Mouse (Mus musculus) c-Kit-positive CD71-positive TER-119-negative erythroid progenitor cells, embryonic 14.5 days (primary cell): ENCODE measurements at regions not wholly inside any gene's neighbourhood (a gene's known extent, or its start where the extent isn't known, plus 50 kb on each side); places are given as distances from the start of the nearest gene placed in this dataset.
A peak's percentile ranks its signal among the peaks of the same experiment; 100 is the strongest.

Source experiments
- DNase-seq: peaks from one replicate; pipeline ENCODE4 v3.0.0-alpha.2; 2013; ENCODE audit warnings: low read depth

- no peak for DNase-seq
Observed at GRCm38 (mm10) chr9:69814432-69814831, 53.7 kb upstream of the Foxb1 start.

DNA sequence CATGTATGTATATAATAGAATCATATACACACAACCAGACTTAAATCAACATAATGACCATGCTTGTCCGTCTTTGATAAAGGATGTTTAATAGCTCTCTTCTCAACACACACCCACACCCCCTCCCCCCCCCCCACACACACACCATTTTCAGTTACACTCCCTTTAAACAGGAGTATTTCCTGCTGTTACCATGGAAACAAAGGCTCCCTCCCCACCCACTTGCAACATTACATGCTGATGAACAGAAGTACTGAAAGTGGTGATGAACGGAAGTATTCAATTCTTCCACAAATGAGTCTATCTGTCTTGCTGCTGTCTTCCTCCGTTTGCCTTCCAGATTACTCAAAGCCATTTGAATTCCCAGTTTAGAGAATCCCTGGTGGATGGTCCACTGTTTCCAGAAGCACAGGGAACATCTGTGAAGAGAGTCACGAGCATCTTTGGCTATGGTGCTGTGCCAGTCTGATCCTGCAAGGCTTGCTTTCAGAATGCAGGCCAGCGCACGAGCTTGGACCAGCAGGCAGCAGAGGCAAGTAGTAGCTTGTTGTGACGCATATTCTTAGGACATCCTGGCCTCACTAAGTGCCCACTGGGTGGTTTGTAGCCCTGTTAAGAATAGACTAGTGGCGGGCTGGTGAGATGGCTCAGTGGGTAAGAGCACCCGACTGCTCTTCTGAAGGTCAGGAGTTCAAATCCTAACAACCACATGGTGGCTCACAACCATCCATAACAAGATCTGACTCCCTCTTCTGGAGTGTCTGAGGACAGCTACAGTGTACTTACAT, 62.6 kb upstream of the Foxb1 start:
- no peak for DNase-seq

- DNase-seq, result no peak
Observed at GRCm38 (mm10) chr9:69828428-69828827, 67.7 kb upstream of the Foxb1 start.

DNA sequence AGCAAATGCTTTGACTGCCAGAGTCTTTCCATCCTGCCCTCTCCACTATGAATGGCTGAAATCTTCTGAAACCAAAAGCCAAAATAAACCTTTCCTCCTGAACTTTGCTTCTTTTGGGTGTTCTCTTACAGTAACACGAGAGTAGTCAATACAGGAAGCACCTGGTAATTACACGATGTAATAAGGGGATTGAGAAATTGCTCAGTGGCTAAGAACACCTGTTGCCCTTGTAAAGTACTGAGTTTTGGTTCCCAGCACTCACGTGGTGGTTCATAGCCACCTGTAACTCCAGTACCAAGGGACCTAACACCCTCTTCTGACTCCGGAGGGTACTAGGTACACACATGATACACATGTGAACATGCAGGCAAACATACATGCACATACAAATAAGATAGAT, 74.7 kb upstream of the Foxb1 start:
- DNase-seq, result no peak

DNA sequence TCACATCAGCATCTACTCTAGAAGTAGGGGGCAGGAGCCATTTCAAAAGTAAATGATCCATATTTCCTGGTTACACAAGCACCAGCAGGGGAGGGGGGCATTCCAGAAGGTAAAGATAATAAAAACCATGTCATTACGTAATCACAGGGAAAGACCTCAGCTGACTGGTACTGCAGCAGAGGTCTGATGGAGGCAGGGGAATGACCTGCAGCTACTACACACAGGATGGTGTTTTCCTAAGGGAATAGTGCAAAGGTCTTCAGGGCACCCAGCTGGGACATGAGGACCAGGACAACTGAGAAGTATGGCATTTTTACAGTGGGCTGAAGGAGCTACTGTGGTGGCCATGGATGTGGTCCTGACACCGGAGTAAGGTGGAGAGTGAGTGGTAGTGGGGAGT, 78.5 kb upstream of the Foxb1 start:
- DNase-seq, result no peak

GRCm38 (mm10) chr9:69844712-69845111, 84.0 kb upstream of the Foxb1 start:
- DNase-seq, result no peak

- no peak for DNase-seq
Observed at GRCm38 (mm10) chr9:69845210-69845609, 84.5 kb upstream of the Foxb1 start.

GRCm38 (mm10) chr9:69856621-69857020, 95.9 kb upstream of the Foxb1 start:
- peak; percentile 8 for DNase-seq

DNA sequence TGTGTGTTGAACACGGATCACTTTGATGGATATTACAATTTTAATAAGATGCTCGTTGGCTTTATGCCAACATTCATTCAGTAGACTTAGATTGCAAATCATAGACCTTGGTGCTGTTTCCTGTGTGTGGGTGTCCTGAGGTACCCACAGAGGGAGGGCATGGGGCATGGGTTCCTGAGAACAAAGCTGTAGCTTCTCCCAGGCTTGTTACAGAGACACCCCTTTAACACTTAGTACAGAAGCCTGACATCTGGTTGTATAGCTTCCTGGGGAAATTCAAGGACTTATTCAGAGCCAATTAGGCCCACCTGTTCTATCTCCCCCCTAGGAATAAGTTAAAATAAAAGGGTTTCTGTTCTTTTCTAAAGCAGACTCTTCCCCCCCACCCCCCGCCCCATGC, 97.9 kb upstream of the Foxb1 start:
- DNase-seq, result no peak

GRCm38 (mm10) chr9:69870182-69870581, 109.4 kb upstream of the Foxb1 start:
- DNase-seq, result peak; percentile 1

DNA sequence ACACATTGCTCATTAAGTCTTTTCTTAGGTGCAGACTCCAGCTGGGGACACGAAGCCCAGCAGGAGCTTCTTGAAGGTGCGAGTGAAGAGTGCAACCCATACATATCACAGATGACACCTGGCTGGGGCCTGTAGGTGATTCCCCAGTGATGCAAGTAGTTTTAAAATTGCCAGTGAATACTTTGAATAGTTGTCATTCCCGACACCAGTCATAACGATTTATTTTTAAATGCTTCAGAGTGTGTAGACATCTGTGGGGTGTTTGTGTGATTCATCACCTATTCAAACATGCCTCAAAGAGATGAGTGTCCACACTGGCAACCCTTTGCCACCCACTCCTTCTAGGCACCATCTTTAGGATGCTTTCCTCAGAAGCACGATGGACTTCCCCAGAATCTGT, 102.9 kb upstream of the Bnip2 start:
- DNase-seq, result no peak

- no peak for DNase-seq
Observed at GRCm38 (mm10) chr9:69898016-69898415, 91.2 kb upstream of the Bnip2 start.

GRCm38 (mm10) chr9:69899371-69899770, 89.9 kb upstream of the Bnip2 start:
- DNase-seq, result no peak

DNA sequence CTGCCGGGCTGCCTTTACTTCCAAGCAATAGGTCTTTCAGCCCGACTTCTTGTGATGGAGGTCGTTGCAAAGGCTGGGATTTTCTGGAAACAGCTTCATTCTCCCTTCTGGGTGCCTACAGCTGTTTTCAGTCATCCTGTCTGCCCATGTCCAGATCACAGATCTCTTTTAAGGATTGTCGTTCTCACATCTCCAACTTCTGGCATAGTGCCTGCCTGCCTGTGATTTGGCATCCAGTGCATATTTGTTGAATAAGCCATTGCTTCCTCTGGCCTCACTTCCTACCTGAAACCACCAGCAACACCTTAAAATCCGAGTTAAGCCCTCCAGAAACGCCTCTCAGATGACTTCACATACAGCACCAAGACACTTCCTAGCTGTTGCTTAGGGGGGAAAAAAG, 88.4 kb upstream of the Bnip2 start:
- no peak for DNase-seq

- no peak for DNase-seq
Observed at GRCm38 (mm10) chr9:69907123-69907945, 81.9 kb upstream of the Bnip2 start.

- no peak for DNase-seq
Observed at GRCm38 (mm10) chr9:69910621-69911020, 78.6 kb upstream of the Bnip2 start.

- no peak for DNase-seq
Observed at GRCm38 (mm10) chr9:69928126-69928525, 61.1 kb upstream of the Bnip2 start.

GRCm38 (mm10) chr9:69937863-69938262, 51.4 kb upstream of the Bnip2 start:
- no peak for DNase-seq
